Mouse (Mus musculus) thymus, postnatal 25 days (tissue): Measurements from ENCODE around the gene Gm21725.
"Not testable (repeated sequence)": the region's sequence is repeated elsewhere in the genome, so short reads cannot be mapped to it uniquely, and the experiment has no call there.

ENCODE experiments used
- DNase-seq: peaks from one replicate; pipeline ENCODE4 v3.0.0; 2022

Gm21725 gene

DNA sequence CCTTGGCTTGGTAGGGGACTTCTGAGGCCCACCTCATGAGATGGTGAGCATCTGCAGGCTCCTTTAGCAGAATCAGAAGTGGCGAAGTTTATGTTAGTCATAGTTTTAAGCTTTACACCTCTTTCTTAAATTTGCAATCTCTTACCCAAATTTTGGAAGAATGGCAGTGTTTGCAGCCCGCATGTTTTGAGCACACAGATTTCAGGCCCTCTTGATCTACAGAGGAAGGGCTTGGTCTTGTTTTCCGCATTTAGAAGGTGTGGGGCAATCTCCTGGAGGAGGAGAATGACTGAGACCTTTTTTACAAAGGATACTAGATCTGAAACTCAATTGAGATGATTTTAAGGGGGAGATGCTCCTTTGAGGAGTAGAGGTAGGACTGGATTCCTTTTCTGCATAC lies at the start of gene Gm21725:
Gene Gm21725 (minus strand): TSS at position 101 of the 400 bp plus-strand sequence.
- not testable (repeated sequence) for DNase-seq
